In the genomic region with DNA sequence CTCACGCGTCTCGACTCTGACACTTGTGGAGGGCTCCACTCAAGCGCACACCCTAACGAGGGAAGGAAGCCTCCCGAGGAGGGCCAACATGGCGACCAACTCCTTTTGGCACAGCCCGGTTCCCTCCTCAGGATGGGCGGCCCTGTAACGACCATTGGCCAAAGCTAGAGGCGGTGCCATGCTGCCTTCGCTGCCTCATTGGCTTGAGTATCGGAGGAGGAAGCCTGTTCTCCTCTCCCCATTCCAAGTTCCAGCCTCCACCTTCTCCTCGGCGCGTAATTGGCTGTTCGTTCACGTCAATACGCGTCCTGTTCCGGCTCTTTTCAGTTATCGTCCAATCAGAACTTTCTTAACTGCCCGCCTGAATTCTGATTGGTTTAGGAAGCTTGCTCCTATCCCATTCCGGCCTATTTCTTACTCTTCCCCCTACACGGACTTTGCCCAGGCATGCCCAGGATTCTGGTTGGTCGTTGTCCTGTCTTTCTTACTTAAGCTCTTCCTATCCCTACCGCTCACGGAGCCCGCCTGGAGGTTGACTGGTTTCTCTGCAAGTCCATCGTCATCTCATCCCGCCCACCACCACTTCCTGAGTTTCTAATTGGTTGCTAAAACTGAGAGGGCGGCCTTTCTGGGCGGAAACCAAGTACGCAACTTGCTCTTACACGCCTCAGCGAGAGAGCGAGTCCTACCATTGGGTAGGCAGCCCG, we compare ENCODE assay signal across 7 mouse cellular contexts. TPM values are rescaled to one million over a fixed set of nuclear protein-coding genes. Genes with fewer than 3 reads are reported as not detected.
DNase-seq lines count a peak whose midpoint lies in the region; ATAC-seq lines count a peak whose summit lies in the region.

TSS of gene Sp1 (plus strand) at position 655 of the 707 bp plus-strand sequence.

- DNase-seq in adrenal gland, postnatal 25 days: peak; percentile 96
- DNase-seq in heart, adult 11 months: peak; percentile 100
- DNase-seq in kidney, adult 18-20 months: peak; percentile 96
- peak; percentile 98 for DNase-seq in limb, embryonic 11.5 days (ENCODE audit: low spot score)
- DNase-seq in midbrain, embryonic 14.5 days: peak; percentile 99
- peak; percentile 96 to 97 for DNase-seq in spleen, adult 18-20 months

- H3K36me3 ChIP-seq in embryonic facial prominence, embryonic 12.5 days: peaks cover 29% of the 10 kb centered on the region
- H3K36me3 ChIP-seq in limb, embryonic 11.5 days (ENCODE audit: control insufficient read depth, insufficient read depth, low read length): peaks cover 26% of the 10 kb centered on the region
- peaks cover 28% of the 10 kb centered on the region for H3K36me3 ChIP-seq in midbrain, embryonic 14.5 days (ENCODE audit: control insufficient read depth, insufficient read depth, low read length)

- H3K27me3 ChIP-seq in embryonic facial prominence, embryonic 12.5 days: no peaks in the 10 kb centered on the region
- H3K27me3 ChIP-seq in limb, embryonic 11.5 days (ENCODE audit: control insufficient read depth, insufficient read depth, low read length): no peaks in the 10 kb centered on the region
- H3K27me3 ChIP-seq in midbrain, embryonic 14.5 days (ENCODE audit: control insufficient read depth, insufficient read depth, low read length): no peaks in the 10 kb centered on the region

- under 1% methylated on average over 38 of the region's 38 CpGs for WGBS in embryonic facial prominence, embryonic 12.5 days
- under 1% methylated on average over 38 of the region's 38 CpGs for WGBS in limb, embryonic 11.5 days
- under 1% methylated on average over 38 of the region's 38 CpGs for WGBS in midbrain, embryonic 14.5 days

- no peaks in the 10 kb centered on the region for H3K9me3 ChIP-seq in embryonic facial prominence, embryonic 12.5 days
- H3K9me3 ChIP-seq in limb, embryonic 11.5 days (ENCODE audit: control insufficient read depth, low read length): no peaks in the 10 kb centered on the region
- H3K9me3 ChIP-seq in midbrain, embryonic 14.5 days (ENCODE audit: control insufficient read depth, low read length): peaks cover 3% of the 10 kb centered on the region; the same call in 1 of the 2 replicates

- ATAC-seq in embryonic facial prominence, embryonic 12.5 days (ENCODE audit: insufficient number of reproducible peaks, insufficient read depth, low FRiP score, low TSS enrichment): peak; percentile 99
- peak; percentile 99 for ATAC-seq in limb, embryonic 11.5 days (ENCODE audit: insufficient number of reproducible peaks, low FRiP score, low TSS enrichment, low read depth)
- peak; percentile 97 for ATAC-seq in midbrain, embryonic 14.5 days (ENCODE audit: low FRiP score, low TSS enrichment)

- peak within 1 kb of the TSS; percentile 84 for H3K4me3 ChIP-seq in embryonic facial prominence, embryonic 12.5 days
- H3K4me3 ChIP-seq in limb, embryonic 11.5 days (ENCODE audit: low read depth, low read length): peak within 1 kb of the TSS; percentile 79
- H3K4me3 ChIP-seq in midbrain, embryonic 14.5 days (replicated peaks; ENCODE audit: low read depth, low read length): peak within 1 kb of the TSS; percentile 79

- H3K4me1 ChIP-seq in embryonic facial prominence, embryonic 12.5 days: peaks cover 31% of the 10 kb centered on the region
- H3K4me1 ChIP-seq in limb, embryonic 11.5 days (ENCODE audit: control insufficient read depth, insufficient read depth, low read length): peaks cover 14% of the 10 kb centered on the region; the same call in 1 of the 2 replicates
- H3K4me1 ChIP-seq in midbrain, embryonic 14.5 days (ENCODE audit: control insufficient read depth, insufficient read depth, low read length): peaks cover 25% of the 10 kb centered on the region

- H3K27ac ChIP-seq in embryonic facial prominence, embryonic 12.5 days: peak within 1 kb of the TSS; percentile 100
- peak within 1 kb of the TSS; percentile 99 for H3K27ac ChIP-seq in limb, embryonic 11.5 days (replicated peaks; ENCODE audit: low read depth, low read length)
- peak within 1 kb of the TSS; percentile 99 for H3K27ac ChIP-seq in midbrain, embryonic 14.5 days (replicated peaks; ENCODE audit: low read depth, low read length)

- H3K9ac ChIP-seq in embryonic facial prominence, embryonic 12.5 days: peak within 1 kb of the TSS; percentile 97
- H3K9ac ChIP-seq in limb, embryonic 11.5 days (ENCODE audit: low read length): peak within 1 kb of the TSS; percentile 94
- peak within 1 kb of the TSS; percentile 87 for H3K9ac ChIP-seq in midbrain, embryonic 14.5 days (replicated peaks; ENCODE audit: low read length)

- peak within 1 kb of the TSS; percentile 51 for H3K4me2 ChIP-seq in embryonic facial prominence, embryonic 12.5 days (replicated peaks)
- H3K4me2 ChIP-seq in limb, embryonic 11.5 days (ENCODE audit: low read depth, severe bottlenecking): peak within 1 kb of the TSS; percentile 46
- peak within 1 kb of the TSS; percentile 70 for H3K4me2 ChIP-seq in midbrain, embryonic 14.5 days (ENCODE audit: low read length)

RNA-seq across cellular contexts. Expression of gene Sp1, which starts in this region (rescaled TPM):
- total RNA-seq in adrenal gland, postnatal 25 days (2021): 49.9 and 82.8 TPM in 2 replicates
- 12.0 TPM in 2 replicates for polyA plus RNA-seq in embryonic facial prominence, embryonic 12.5 days (2016; fragmentation: Nextera tagmentation; extraction: Ambion mirVana)
- polyA plus RNA-seq in limb, embryonic 11.5 days (2014; fragmentation: Nextera tagmentation; extraction: Ambion mirVana): 11.8 and 13.3 TPM in 2 replicates
- polyA plus RNA-seq in midbrain, embryonic 14.5 days (2014; fragmentation: Nextera tagmentation; extraction: Ambion mirVana): 6.0 and 7.4 TPM in 2 replicates

Comparison
In these comparisons a context has a peak if more than half of its experiments do, and no peak if none do; other contexts are left out.
1. Peak in every context shown above with its lines: DNase-seq, ATAC-seq, H3K4me3 ChIP-seq and H3K27ac ChIP-seq.